Mouse (Mus musculus): ENCODE measurements at regions not wholly inside any gene's neighbourhood (a gene's known extent, or its start where the extent isn't known, plus 50 kb on each side); places are given as distances from the start of the nearest gene placed in this dataset.

DNA sequence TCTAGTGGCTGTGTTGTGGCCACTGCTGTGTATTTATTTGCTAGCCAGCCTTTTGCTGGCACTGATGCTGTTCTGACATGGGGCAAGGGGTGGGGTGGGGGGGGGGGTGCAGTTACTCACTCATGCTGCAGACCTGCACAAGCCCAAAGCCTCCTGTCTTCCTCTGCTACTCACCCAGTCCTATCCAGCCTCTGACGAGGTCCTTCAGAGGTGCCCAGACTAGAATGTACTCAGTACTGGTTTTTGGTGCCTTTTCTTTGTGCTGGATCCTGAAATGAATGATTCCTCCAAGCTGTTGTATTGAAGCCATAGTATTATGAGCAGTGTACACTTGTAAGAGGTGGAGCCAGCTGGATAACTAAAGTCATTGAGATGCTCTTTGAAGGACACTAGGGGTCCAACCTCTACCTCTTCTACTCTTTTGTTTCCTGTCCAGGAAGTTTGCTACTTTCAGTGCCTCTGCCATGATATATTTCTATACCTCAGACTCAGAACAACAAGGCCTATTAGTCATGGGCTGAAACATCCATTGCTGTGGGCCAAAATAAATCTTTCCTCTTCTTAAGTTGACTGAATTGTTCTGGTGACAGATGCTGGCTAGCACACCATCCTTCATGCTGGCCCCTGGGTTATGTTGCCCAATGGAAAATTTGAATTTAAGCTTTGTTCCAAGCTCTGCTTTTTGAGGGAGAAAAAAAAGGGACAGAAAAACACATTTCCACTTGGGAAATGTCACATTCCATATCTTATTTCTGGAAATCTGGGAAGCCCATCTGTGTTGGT lies 128.1 kb upstream of the Gas1 start:
- TF ChIP-seq CTCF (IDR thresholded peaks at IDR 0.05; ENCODE audit: borderline replicate concordance, extremely low read depth, insufficient read depth, insufficient read length) (no peak), POLR2A (IDR thresholded peaks at IDR 0.05; ENCODE audit: borderline replicate concordance, extremely low read depth, insufficient read depth, insufficient read length, poor library complexity, severe bottlenecking) (no peak)
